Mouse (Mus musculus) cerebellum, adult 2 months (tissue): ENCODE measurements around the gene Zswim1.

Source experiments
- CTCF ChIP-seq: fragments of 200-500 bp; IDR thresholded peaks from 2 replicates; pipeline ENCODE4 v1.5.1; 2011; ENCODE audit warnings: low read depth, mild to moderate bottlenecking, control low read depth, low read length, moderate library complexity, borderline replicate concordance; ENCODE audit not compliant: insufficient read depth
- POLR2A ChIP-seq: fragments of 200-500 bp; IDR thresholded peaks from 2 replicates; pipeline ENCODE4 v1.6.1; 2011; ENCODE audit warnings: low read length, control low read depth, borderline replicate concordance; ENCODE audit not compliant: insufficient read depth

DNA sequence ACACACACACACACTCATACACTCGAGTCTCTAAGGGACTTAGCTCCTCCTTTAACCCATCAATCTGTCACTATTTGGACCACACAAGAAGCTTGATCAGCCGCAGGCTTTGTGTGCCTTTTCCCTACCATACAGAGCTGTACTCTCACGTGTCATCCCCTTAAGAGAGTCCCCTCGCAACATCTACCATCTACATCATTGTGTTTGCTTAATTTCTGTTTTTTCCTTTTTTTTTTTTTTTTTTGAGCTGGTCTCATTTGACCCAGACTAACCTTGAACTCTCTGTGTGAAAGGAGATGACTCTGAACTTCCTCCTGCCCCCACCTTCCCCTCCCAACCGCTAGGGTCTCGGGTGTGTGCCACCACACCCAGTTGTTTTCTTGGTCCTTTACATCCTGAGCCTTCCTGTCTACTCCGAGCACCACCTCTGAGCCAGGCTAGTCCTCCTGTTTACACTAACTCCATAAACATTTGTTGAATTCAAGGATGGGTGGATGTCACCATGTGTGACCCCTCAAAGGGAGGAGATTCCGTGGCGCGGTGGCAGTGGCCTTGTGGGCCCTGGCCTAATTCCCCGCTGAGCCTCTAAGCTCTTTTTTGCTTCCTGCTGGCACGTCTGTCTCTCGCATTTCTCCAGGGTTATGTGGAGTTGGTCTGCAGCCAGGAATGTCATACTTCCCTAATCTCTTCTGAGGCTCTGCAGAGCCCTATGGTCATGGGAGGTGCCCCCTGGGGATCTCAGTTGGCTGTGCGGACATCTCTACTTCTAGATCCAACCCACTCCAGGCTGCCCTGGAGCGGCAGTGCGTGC is 44.5 kb downstream of the Zswim1 start:
- TF ChIP-seq CTCF (no peak), POLR2A (no peak)
